In genomic region chr10:117147463-117148360, GRCm38 (mm10) we compare ENCODE assay signal across 8 mouse cellular contexts. TPM values are rescaled to one million over a fixed set of nuclear protein-coding genes. Genes with fewer than 3 reads are reported as not detected.
DNase-seq lines count a peak whose midpoint lies in the region; ATAC-seq and TF ChIP-seq lines count a peak whose summit lies in the region.

No protein-coding gene starts in this region.

- H3K9me3 ChIP-seq in forebrain, embryonic 10.5 days, result no peaks in the 10 kb centered on the region
- H3K9me3 ChIP-seq in lung, embryonic 15.5 days, result no peaks in the 10 kb centered on the region

- H3K4me3 ChIP-seq in lung, adult 2 months (replicated peaks; ENCODE audit: extremely low read depth, low read depth, low read length), result peak overlapping the region; percentile 84
- peak overlapping the region; percentile 70 for H3K4me3 ChIP-seq in forebrain, embryonic 10.5 days
- peak overlapping the region; percentile 97 for H3K4me3 ChIP-seq in lung, embryonic 15.5 days
- H3K4me3 ChIP-seq in small intestine, adult 2 months (ENCODE audit: low read depth, low read length), result peak overlapping the region; percentile 78

- peak overlapping the region; percentile 95 for H3K27ac ChIP-seq in forebrain, embryonic 10.5 days
- peak overlapping the region; percentile 89 for H3K27ac ChIP-seq in lung, embryonic 15.5 days
- H3K27ac ChIP-seq in small intestine, adult 2 months (ENCODE audit: insufficient read depth, low read depth, low read length), result 0 out of 2 replicates have a peak overlapping the region, but pooled peaks have one; percentile 14

- no peaks in the 10 kb centered on the region for H3K36me3 ChIP-seq in forebrain, embryonic 10.5 days (replicated peaks)
- no peaks in the 10 kb centered on the region for H3K36me3 ChIP-seq in lung, embryonic 15.5 days
- no peaks in the 10 kb centered on the region for H3K36me3 ChIP-seq in small intestine, adult 2 months (ENCODE audit: control insufficient read depth, insufficient read depth, low read length)

- H3K4me2 ChIP-seq in lung, embryonic 15.5 days, result peak overlapping the region; percentile 79

- H3K9ac ChIP-seq in lung, embryonic 15.5 days, result peak overlapping the region; percentile 93

- TF ChIP-seq CTCF in lung, adult 2 months (IDR thresholded peaks at IDR 0.05; ENCODE audit: insufficient read depth, low read length), result no peak
- no peak for TF ChIP-seq CTCF in small intestine, adult 2 months (IDR thresholded peaks at IDR 0.05; ENCODE audit: extremely low read depth, insufficient read length, insufficient replicate concordance, low read depth, low read length)

- DNase-seq in lung, adult 2 months, result peak; percentile 42
- no peak for DNase-seq in lung, postnatal 25 days (ENCODE audit: low spot score)
- peak; percentile 38 for DNase-seq in ZHBTc4 (ENCODE audit: low read depth, low spot score)
- peak; percentile 39 for DNase-seq in forebrain, embryonic 10.5 days (ENCODE audit: extremely low spot score, low spot score)

- H3K4me1 ChIP-seq in lung, adult 2 months (ENCODE audit: control insufficient read depth, insufficient read depth, low read length), result peaks cover 14% of the 10 kb centered on the region
- H3K4me1 ChIP-seq in forebrain, embryonic 10.5 days, result peaks cover 57% of the 10 kb centered on the region
- H3K4me1 ChIP-seq in lung, embryonic 15.5 days, result peaks cover 60% of the 10 kb centered on the region
- peaks cover 20% of the 10 kb centered on the region for H3K4me1 ChIP-seq in small intestine, adult 2 months (ENCODE audit: control insufficient read depth, insufficient read depth, insufficient read length, low read length)

- peaks cover 36% of the 10 kb centered on the region for H3K27me3 ChIP-seq in forebrain, embryonic 10.5 days (ENCODE audit: poor library complexity, severe bottlenecking)
- no peaks in the 10 kb centered on the region for H3K27me3 ChIP-seq in lung, embryonic 15.5 days
- H3K27me3 ChIP-seq in small intestine, adult 2 months (ENCODE audit: control insufficient read depth, insufficient read depth, low read length), result no peaks in the 10 kb centered on the region

- TF ChIP-seq POLR2A in lung, adult 2 months (IDR thresholded peaks at IDR 0.05; ENCODE audit: borderline replicate concordance, extremely low read depth, low read depth, low read length), result no peak
- no peak for TF ChIP-seq POLR2A in small intestine, adult 2 months (IDR thresholded peaks at IDR 0.05; ENCODE audit: low read depth, low read length)

- WGBS in lung, adult 2 months, result under 1% methylated on average over 71 of the region's 72 CpGs
- WGBS in forebrain, embryonic 10.5 days, result under 1% methylated on average over 71 of the region's 72 CpGs
- 1% methylated on average over 70 of the region's 72 CpGs for WGBS in lung, embryonic 15.5 days
- WGBS in small intestine, adult 2 months, result under 1% methylated on average over 71 of the region's 72 CpGs

- peak; percentile 32 for ATAC-seq in inflammation-experienced regulatory T-cells, adult 6 months
- peak; percentile 29 for ATAC-seq in lung, embryonic 15.5 days (ENCODE audit: borderline replicate concordance, extremely low read depth, low FRiP score, low TSS enrichment)
- ATAC-seq in monocyte, adult 5-6 weeks (replicated peaks; ENCODE audit: insufficient number of reproducible peaks, low FRiP score, low TSS enrichment, poor library complexity, severe bottlenecking), result no peak

RNA-seq across cellular contexts. Expression of gene Frs2, which starts 0.6 kb away (rescaled TPM):
- polyA plus RNA-seq in lung, adult 2 months (2012; rRNA removed), result 9.8 and 14.9 TPM in 2 replicates
- polyA plus RNA-seq in forebrain, embryonic 10.5 days (2016; fragmentation: Nextera tagmentation; extraction: Ambion mirVana), result 15.8 and 18.1 TPM in 2 replicates
- 10 to 100 TPM in 1 of 3 experiments, 1 to 10 TPM in 2; 7.4 to 11.6 (median 9.1) TPM for polyA plus RNA-seq in inflammation-experienced regulatory T-cells, adult 6 months (2017; shearing (Covaris generic))
- 14.5 and 17.4 TPM in 2 replicates for polyA plus RNA-seq in lung, embryonic 15.5 days (2015; fragmentation: Nextera tagmentation; extraction: Ambion mirVana)
- polyA plus RNA-seq in small intestine, adult 2 months (2012; rRNA removed), result 2.4 and 4.4 TPM in 2 replicates
- total RNA-seq in monocyte, adult 5-6 weeks (2017), result 9.1 to 21.4 TPM (median 12.1 TPM) in 3 replicates

Comparison
In these comparisons a context has a peak if more than half of its experiments do, and no peak if none do; other contexts are left out.
1. H3K27ac ChIP-seq: peak in every context shown above with its lines; median percentile 95 in forebrain, embryonic 10.5 days; 89 in lung, embryonic 15.5 days; 14 in small intestine, adult 2 months.